Mouse (Mus musculus): Measurements from ENCODE around the gene Kdm3a. TPM values are rescaled to one million over a fixed set of nuclear protein-coding genes. Genes with fewer than 3 reads are reported as not detected.

Gene Kdm3a
- 6.2 and 8.7 TPM in 2 replicates for polyA plus RNA-seq (2012; rRNA removed)

GRCm38 (mm10) chr6:71632829-71633662 lies at the start of gene Kdm3a:
Gene Kdm3a (minus strand): TSS chr6:71632990.

GRCm38 (mm10) chr6:71543686-71544499 lies 88.9 kb downstream of the Kdm3a start, which contains the start of gene Chmp3:
Gene Chmp3 (plus strand): TSS chr6:71543797.

Other genes starting within 250 kb of the Kdm3a start
- 18.9 and 20.0 TPM in 2 replicates for gene Rmnd5a, start 192.4 kb downstream of the Kdm3a start, polyA plus RNA-seq (2012; rRNA removed)
- 52.7 and 65.1 TPM in 2 replicates for gene Rnf103, start 139.1 kb downstream of the Kdm3a start, polyA plus RNA-seq (2012; rRNA removed)
- 27.1 and 34.5 TPM in 2 replicates for gene Chmp3, start 89.2 kb downstream of the Kdm3a start, polyA plus RNA-seq (2012; rRNA removed)
- 1.8 and 2.0 TPM in 2 replicates for gene Reep1, start 74.6 kb upstream of the Kdm3a start, polyA plus RNA-seq (2012; rRNA removed)
- 3.4 and 4.7 TPM in 2 replicates for gene Mrpl35, start 194.0 kb upstream of the Kdm3a start, polyA plus RNA-seq (2012; rRNA removed)
- 55.7 and 56.5 TPM in 2 replicates for gene Immt, start 198.3 kb upstream of the Kdm3a start, polyA plus RNA-seq (2012; rRNA removed)